Mouse (Mus musculus) limb, embryonic 10.5 days (tissue): ENCODE results near the gene Bod1l. TPM values are rescaled to one million over a fixed set of nuclear protein-coding genes. Genes with fewer than 3 reads are reported as not detected.

ENCODE experiments used
- DNase-seq: peaks from one replicate; pipeline ENCODE4 v3.0.0-alpha.2; 2017; ENCODE audit warnings: low spot score
- H3K27ac ChIP-seq: fragments of 300-500 bp; sonication (generic); 2 replicates; pipeline ENCODE4 v1.5.1; 2016; ENCODE audit warnings: mild to moderate bottlenecking
- H3K27me3 ChIP-seq: fragments of 300-500 bp; sonication (generic); 2 replicates; pipeline ENCODE4 v1.6.1; 2016; ENCODE audit warnings: low read depth, mild to moderate bottlenecking; ENCODE audit not compliant: poor library complexity, severe bottlenecking
- H3K36me3 ChIP-seq: fragments of 300-500 bp; sonication (generic); 2 replicates; pipeline ENCODE4 v1.6.1; 2016; ENCODE audit warnings: mild to moderate bottlenecking, moderate library complexity
- H3K4me1 ChIP-seq: fragments of 300-500 bp; sonication (generic); 2 replicates; pipeline ENCODE4 v1.6.1; 2016
- H3K4me3 ChIP-seq: fragments of 300-500 bp; sonication (generic); 2 replicates; pipeline ENCODE4 v1.5.1; 2016; ENCODE audit warnings: mild to moderate bottlenecking, moderate library complexity
- H3K9me3 ChIP-seq: fragments of 300-500 bp; sonication (generic); replicated peaks from 2 replicates; pipeline ENCODE4 v1.6.1; 2016; ENCODE audit warnings: mild to moderate bottlenecking
- WGBS: fragments of 180-500 bp; shearing (Covaris S2); methylation state at CpG from one replicate; pipeline ENCODE4 v1.1.7; 2016; 5-methylcytosine and 5-hydroxymethylcytosine counted together
- polyA plus RNA-seq: library from polyadenylated mRNA; unstranded; fragments of >200 nt; fragmentation: Nextera tagmentation; extraction: Ambion mirVana; gene quantifications from 2 replicates; pipeline ENCODE4 v1.2.1, GENCODE M21; 2016

The Bod1l gene
- polyA plus RNA-seq, result 15.7 and 18.5 TPM in 2 replicates

DNA sequence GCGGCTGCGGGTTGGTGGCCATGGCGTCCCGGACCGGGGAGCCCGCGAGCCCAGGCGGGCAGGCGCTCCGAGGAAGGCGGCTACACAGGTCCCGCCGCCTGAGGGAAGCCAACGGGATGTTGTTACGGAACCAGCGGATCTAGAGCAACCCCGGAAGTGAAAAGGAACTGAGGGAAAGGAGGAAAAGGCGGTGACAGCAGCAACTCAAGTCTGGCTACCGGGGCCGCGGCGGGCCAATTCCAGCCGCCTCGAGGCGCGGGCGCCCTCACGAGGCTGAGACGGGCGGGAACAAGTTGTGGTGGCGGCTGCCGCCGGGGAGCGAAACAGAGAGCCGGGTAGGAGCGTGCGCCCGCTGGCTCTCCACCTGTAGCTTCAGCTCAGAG is at the start of gene Bod1l:
Bod1l (minus strand) TSS at position 169 of the 383 bp plus-strand sequence.
- under 1% methylated on average over 38 of the region's 38 CpGs for WGBS
- H3K4me3 ChIP-seq, result peak within 1 kb of the TSS; percentile 98
- H3K36me3 ChIP-seq, result peaks cover 7% of the 10 kb centered on the region; the same call in 1 of the 2 replicates
- H3K27me3 ChIP-seq, result no peaks in the 10 kb centered on the region
- peak within 1 kb of the TSS; percentile 92 for H3K27ac ChIP-seq
- H3K4me1 ChIP-seq, result peaks cover 19% of the 10 kb centered on the region
- no peaks in the 10 kb centered on the region for H3K9me3 ChIP-seq
- peak; percentile 97 for DNase-seq

DNA sequence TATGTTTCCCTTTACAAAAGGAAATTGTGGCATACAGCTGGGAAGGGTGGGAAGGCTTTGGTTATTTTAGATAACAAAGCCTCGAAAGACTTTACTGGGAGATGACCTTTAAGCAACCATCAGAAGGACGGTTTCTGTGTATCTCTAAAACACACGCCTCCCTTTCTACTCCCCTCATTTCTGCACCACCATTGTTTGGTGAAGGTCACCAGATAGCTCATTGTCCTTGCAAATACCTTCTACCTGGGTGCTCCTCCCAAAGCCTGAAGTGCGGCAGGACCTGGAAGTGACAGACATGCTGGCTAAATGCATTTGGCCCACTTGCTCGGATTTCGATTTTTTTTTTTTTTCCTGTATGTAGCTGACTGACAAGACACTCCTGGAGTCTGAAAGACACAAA is 49.2 kb upstream of the Bod1l start:
- Histone ChIP-seq H3K27me3 (no peaks in the 10 kb centered on the region), H3K4me3 (no peak overlapping the region), H3K27ac (no peak overlapping the region), H3K4me1 (no peaks in the 10 kb centered on the region), H3K36me3 (no peaks in the 10 kb centered on the region), H3K9me3 (no peaks in the 10 kb centered on the region)
- DNase-seq, result no peak
- 87% methylated on average over 6 of the region's 6 CpGs for WGBS

DNA sequence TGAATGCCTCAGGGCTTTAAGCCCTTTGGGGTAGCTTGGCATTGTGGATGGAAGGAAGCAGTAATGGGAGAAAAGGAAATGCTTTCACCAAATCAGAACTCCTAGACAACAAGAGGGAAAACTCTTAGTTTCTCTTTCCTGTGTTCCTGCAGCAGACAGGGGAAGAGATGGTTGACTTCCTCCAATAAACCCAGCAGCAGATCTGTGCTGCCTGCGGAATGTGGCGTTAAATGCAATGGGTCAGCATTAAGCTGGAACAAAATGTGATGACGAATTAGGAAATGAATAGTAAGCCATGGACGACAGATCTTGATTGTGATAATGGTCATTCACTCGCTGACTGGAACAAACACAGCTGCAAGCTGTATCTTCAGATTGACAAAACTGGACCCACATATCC is 46.8 kb upstream of the Bod1l start:
- WGBS, result 83% methylated on average over 5 of the region's 5 CpGs
- H3K4me1 ChIP-seq, result no peaks in the 10 kb centered on the region

DNA sequence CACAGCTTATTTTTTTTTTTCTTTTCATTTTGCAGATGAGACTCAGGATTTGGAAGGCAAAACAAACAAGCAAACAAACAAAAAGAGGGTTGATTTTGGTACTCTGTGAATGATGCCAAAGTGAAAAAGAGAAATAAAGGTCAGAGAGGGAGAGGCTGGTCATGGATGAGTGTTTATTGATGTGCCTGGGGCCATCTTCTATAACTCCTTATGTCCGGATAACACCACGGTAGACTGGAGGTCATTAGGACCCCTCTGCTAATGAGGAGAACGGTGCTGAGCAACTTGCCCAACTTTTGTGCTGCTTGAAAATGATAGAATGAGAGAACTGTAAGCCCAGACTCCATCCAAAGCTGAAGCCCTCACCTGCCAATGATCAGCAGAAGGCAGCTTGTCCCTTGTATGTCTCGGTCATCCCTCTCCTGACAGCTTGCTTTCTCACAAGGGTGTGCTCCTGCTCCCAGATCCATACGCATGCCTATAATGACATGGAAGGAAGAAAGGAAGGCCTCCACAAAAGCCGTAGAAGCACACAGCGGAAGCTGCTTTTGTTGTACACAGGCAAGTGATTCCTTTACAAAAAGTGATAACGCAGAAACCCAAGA is 45.2 kb upstream of the Bod1l start:
- WGBS, result 89% methylated on average over 8 of the region's 8 CpGs

More for the DNA sequence above, 46.8 kb upstream of the Bod1l start:
- Histone ChIP-seq H3K27ac (no peak overlapping the region), H3K4me3 (no peak overlapping the region), H3K27me3 (no peaks in the 10 kb centered on the region), H3K36me3 (no peaks in the 10 kb centered on the region), H3K9me3 (no peaks in the 10 kb centered on the region)
- DNase-seq, result no peak

DNA sequence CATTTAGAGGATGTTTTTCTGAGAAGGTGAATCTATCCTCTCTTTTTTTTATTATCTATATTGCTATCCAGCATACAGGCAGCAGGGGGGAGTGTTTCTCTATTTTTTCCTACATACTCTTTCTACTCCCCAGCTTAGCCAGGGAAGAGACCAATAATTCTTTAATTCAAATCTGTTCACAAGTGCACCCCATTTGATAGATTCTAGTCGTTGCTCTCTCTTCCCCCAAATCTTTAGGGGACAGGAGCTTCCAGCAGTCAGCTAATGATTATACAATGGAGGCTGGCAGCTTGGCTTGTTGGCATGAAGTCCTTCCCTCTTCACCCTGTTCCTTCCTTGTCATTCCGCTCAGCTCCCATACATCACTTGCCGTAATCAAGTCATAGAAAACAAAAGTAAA is 44.7 kb upstream of the Bod1l start:
- H3K9me3 ChIP-seq, result no peaks in the 10 kb centered on the region
- no peak overlapping the region for H3K27ac ChIP-seq
- no peak overlapping the region for H3K4me3 ChIP-seq
- no peak for DNase-seq
- H3K27me3 ChIP-seq, result peaks cover 4% of the 10 kb centered on the region
- whole genome bisulfite sequencing, result 75% methylated on average over 3 of the region's 3 CpGs
- H3K36me3 ChIP-seq, result no peaks in the 10 kb centered on the region
- H3K4me1 ChIP-seq, result no peaks in the 10 kb centered on the region

More for the DNA sequence above, 45.2 kb upstream of the Bod1l start:
- Histone ChIP-seq H3K27ac (no peak overlapping the region), H3K4me1 (no peaks in the 10 kb centered on the region), H3K27me3 (no peaks in the 10 kb centered on the region), H3K9me3 (no peaks in the 10 kb centered on the region), H3K4me3 (no peak overlapping the region), H3K36me3 (no peaks in the 10 kb centered on the region)
- no peak for DNase-seq

DNA sequence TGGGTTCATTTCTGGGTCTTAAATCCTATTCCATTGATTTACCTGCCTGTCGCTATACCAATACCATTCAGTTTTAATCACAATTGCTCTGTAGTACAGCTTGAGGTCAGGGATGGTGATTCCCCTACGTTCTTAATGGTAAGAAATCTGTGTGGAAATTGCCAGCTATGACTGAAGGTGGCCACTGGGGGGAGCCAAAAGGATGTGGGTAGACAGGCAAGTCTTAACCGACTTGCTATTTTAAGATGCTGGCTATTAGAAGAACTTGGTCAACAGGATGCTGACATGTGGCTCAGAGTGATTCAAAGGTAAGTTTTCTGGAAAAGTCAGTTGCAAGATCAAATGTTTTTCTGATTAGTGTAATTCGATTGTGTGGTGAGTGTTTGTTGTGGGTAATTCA is 43.6 kb upstream of the Bod1l start:
- no peak overlapping the region for H3K27ac ChIP-seq
- peaks cover 9% of the 10 kb centered on the region for H3K27me3 ChIP-seq
- 14% methylated on average over 4 of the region's 4 CpGs for WGBS
- peak; percentile 78 for DNase-seq
- H3K4me1 ChIP-seq, result no peaks in the 10 kb centered on the region
- H3K9me3 ChIP-seq, result no peaks in the 10 kb centered on the region
- no peak overlapping the region for H3K4me3 ChIP-seq
- H3K36me3 ChIP-seq, result no peaks in the 10 kb centered on the region

DNA sequence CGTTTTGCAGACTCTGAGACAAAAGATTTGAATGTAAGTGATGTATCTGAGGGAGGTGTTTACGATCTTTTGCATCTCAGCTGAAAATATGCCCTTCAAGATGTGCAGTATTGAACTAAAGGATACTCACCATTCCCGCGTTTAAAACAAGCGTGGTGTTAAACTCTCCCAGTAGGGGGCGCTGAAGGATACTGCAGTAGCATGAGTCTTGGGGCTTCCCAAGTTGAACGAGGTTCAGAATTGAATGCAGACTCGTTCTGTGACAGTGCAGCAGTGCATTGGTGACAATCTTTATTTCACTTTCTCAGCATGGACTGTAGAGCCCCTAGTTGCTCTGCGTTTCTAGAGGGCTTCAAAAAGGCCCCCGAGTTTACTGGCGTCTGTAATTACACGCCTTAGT is 40.4 kb upstream of the Bod1l start:
- Histone ChIP-seq H3K27me3 (peaks cover 9% of the 10 kb centered on the region), H3K9me3 (no peaks in the 10 kb centered on the region), H3K4me1 (no peaks in the 10 kb centered on the region), H3K27ac (no peak overlapping the region), H3K36me3 (no peaks in the 10 kb centered on the region), H3K4me3 (no peak overlapping the region)
- WGBS, result 20% methylated on average over 12 of the region's 12 CpGs
- DNase-seq, result peak; percentile 69

DNA sequence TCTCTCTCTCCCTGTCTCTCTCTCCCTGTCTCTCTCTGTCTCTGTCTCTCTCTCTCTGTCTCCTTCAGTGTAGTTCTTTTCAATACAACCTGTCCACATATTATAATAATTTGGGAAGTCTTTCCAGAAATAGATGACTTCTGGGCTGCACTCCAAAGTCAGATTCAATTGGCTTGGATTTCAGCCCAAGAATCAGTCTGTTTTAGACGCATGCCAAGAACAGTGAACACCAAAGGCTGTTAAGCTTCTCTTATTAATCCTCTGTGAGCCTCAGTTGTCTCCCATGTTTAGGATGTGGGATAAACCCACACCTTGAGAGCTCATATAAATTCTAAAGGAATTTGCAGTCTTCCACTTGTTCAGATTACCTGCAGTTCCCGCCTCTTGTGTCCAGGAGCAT is 27.0 kb upstream of the Bod1l start:
- Histone ChIP-seq H3K27me3 (no peaks in the 10 kb centered on the region), H3K27ac (no peak overlapping the region), H3K4me1 (no peaks in the 10 kb centered on the region), H3K9me3 (no peaks in the 10 kb centered on the region), H3K4me3 (no peak overlapping the region), H3K36me3 (no peaks in the 10 kb centered on the region)
- DNase-seq, result no peak
- WGBS, result 84% methylated on average over 2 of the region's 2 CpGs

DNA sequence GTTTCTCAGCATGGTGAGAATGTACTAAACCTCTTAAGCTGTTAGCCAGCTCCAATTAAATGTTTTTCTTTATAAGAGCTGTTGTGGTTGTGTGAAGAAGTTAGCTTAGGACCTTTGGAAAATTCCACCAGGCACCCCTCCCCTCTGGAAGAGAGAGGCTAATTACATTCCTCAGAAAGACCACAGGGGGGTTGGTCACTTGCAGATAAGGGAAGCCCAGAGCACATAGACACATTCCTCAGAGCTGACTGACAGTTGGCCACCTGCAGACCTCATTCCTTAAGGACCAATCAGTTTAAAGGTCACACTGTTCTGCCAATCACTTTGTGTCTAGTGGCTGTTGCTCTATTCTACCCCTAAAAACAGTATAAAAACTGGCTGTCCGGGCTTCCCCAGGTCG is 11.7 kb upstream of the Bod1l start:
- Histone ChIP-seq H3K27ac (no peak overlapping the region), H3K4me1 (no peaks in the 10 kb centered on the region), H3K36me3 (no peaks in the 10 kb centered on the region), H3K27me3 (no peaks in the 10 kb centered on the region), H3K4me3 (no peak overlapping the region), H3K9me3 (no peaks in the 10 kb centered on the region)
- WGBS, result 87% methylated on average over 2 of the region's 2 CpGs
- no peak for DNase-seq

DNA sequence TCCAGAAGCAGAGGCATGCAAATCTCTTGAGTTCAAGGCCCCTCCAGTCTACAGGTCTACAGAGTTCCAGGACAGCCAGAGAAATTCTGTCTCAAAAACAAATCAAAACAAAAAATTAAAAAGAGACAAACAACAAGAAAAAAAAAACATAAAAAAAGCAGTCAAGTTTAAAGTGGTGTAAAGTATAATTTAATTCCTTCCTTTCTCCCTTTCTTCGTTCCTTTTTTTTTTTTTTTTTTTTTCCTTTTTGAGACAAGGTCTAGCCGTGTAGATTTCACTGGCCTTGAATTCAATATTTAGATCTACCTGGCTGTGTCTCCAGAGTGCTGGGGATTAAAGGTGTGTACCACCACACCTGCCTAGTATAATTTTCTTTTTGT is 1.4 kb upstream of the Bod1l start:
- Histone ChIP-seq H3K4me1 (peaks cover 19% of the 10 kb centered on the region), H3K27ac (no peak overlapping the region), H3K36me3 (peaks cover 6% of the 10 kb centered on the region; the same call in 1 of the 2 replicates), H3K27me3 (no peaks in the 10 kb centered on the region), H3K4me3 (peak overlapping the region; percentile 98), H3K9me3 (no peaks in the 10 kb centered on the region)
- DNase-seq, result no peak
- WGBS, result 68% methylated on average over 2 of the region's 2 CpGs

DNA sequence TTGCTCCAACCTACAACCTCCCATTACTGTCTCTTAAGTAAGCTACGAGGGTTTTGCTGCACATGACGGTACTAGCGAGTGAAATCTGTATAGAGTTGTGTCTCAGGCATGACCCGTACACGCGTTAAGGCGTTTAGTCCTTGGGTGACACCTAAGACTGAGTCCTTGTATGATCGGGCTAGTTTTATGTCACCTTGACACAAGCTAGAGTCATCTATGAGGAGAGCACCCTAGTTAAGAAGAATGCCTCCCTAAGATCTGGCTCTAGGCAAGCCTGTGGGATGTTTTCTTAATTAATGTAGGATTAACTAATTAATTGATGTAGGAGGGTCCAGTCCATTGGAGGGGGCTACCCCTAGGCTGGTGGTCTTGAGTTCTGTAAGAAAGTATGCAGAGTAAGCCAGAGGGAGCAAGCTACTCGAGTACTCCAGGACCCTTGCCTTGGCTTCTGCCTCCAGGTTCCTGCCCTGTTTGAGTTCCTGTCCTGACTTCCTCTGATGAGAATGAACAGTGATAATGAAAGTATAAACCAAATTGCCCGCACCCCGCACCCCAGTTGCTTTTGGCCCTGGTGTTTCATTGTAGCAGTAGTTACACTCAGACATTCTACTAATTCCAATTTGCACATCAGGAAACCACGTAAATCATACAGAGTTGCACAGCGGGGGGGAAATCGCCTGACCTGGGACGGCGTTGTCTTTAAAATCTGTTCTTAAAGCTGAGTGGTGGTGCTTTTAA is 874 bp upstream of the Bod1l start:
- H3K36me3 ChIP-seq, result peaks cover 7% of the 10 kb centered on the region; the same call in 1 of the 2 replicates
- peak; percentile 42 for DNase-seq
- peak overlapping the region; percentile 73 for H3K27ac ChIP-seq
- no peaks in the 10 kb centered on the region for H3K27me3 ChIP-seq
- H3K4me1 ChIP-seq, result peaks cover 19% of the 10 kb centered on the region
- 26% methylated on average over 16 of the region's 16 CpGs for WGBS
- peak overlapping the region; percentile 98 for H3K4me3 ChIP-seq
- H3K9me3 ChIP-seq, result no peaks in the 10 kb centered on the region

DNA sequence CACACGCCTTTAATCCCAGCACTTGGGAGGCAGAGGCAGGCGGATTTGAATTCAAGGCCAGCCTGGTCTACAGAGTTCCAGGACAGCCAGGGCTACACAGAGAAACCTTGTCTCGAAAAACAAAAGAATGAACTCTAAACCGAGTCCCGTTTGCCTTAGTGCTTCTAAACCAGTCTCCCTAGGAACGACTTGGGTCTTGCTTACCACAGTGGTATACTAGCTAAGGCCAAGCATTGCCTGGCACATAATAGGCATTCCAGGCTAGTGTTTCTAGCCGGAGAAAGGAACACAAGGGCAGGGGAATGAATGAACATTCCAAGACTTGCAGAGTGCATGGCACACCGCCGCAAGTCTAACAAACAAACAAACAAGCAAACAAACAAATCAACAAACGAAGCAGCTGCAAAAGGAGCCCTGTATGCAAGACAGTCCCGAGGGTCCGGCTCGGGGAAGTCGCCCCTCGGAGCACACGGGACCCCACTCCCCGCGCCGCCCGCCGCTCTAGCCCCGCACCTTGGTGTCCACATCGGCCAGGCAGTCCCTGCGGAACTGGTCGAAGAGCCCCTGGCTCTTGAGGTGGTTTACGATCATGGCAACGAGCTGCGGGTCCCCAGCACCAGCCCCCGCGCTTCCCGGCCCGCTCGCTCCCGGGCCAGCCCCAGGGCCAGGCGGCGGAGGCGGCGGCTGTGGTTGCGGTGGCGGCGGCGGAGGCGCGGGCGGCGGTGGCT is 532 bp downstream of the Bod1l start:
- Histone ChIP-seq H3K36me3 (peaks cover 7% of the 10 kb centered on the region; the same call in 1 of the 2 replicates), H3K27me3 (no peaks in the 10 kb centered on the region), H3K9me3 (no peaks in the 10 kb centered on the region), H3K27ac (peak overlapping the region; percentile 92), H3K4me1 (peaks cover 19% of the 10 kb centered on the region), H3K4me3 (peak overlapping the region; percentile 98)
- WGBS, result 1% methylated on average over 46 of the region's 46 CpGs
- DNase-seq, result no peak

DNA sequence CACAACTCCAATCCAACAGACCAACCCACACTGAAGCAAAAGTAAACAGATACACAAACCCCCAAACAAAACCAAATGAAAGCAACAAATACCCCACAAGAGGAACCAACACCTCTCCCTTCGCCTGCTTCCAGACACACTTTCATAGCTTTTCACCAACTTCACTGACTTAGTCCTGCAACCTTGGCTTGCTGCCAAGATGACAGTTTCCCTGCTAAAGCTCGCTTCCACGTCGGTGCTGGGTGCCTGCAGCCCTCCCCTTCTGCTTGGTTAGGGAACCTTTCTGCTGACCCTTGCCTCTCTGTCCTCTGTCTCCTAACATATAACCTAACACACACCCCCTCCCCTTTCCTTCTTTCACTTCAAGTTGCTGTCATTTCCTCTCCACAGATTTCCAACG is 1.4 kb downstream of the Bod1l start:
- Histone ChIP-seq H3K36me3 (peaks cover 7% of the 10 kb centered on the region; the same call in 1 of the 2 replicates), H3K27me3 (no peaks in the 10 kb centered on the region), H3K27ac (no peak overlapping the region), H3K4me3 (peak overlapping the region; percentile 98), H3K4me1 (peaks cover 19% of the 10 kb centered on the region), H3K9me3 (no peaks in the 10 kb centered on the region)
- 58% methylated on average over 5 of the region's 5 CpGs for WGBS
- DNase-seq, result no peak
